Mouse (Mus musculus): ENCODE data around the gene Mbtps1.

Mbtps1 gene

DNA sequence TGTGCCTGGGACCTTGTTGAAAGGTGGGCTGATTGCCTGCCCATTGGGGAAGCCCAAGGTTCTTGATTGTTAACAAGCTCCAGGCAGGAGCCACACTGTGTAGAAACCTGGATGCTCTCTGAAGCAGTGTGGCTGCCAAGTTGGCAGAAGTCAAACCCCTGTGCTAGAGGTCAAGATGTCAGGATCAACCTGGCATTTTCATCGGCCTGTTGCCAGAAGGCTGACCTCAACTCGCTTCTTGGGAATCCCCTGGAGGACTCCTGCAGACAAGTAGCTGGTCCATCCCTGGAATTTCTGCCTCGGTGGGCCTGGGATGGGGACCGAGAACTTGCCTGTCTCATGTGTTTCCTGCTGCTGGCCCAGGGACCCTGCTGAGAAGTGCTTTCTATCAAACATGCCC, 56.4 kb downstream of the Mbtps1 start:
- no peak for DNase-seq (ENCODE audit: low read depth, low spot score)

DNA sequence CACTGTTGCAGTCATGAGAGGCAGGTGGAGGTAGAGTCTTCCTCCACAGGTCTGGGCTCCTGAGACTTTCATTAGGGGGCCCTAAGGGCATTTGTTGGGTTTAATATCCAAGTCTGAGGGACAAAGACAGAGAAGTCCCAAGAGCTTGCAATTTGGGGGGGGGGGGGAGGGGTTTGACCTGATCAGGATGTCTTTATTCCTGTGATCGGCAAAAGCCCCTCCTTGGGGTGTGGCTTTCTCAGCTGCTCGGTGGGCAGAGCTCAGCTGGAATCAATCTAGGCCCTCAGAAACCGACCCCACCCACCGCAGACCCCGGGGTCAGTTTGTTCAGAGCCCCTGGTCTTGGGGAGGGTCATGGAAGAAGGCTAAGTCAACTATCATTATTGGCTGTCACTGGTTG, 56.9 kb downstream of the Mbtps1 start, which contains the start of gene Slc38a8:
Slc38a8 (minus strand) TSS at position 101 of the 400 bp plus-strand sequence.
- no peak for DNase-seq (ENCODE audit: low read depth, low spot score)

DNA sequence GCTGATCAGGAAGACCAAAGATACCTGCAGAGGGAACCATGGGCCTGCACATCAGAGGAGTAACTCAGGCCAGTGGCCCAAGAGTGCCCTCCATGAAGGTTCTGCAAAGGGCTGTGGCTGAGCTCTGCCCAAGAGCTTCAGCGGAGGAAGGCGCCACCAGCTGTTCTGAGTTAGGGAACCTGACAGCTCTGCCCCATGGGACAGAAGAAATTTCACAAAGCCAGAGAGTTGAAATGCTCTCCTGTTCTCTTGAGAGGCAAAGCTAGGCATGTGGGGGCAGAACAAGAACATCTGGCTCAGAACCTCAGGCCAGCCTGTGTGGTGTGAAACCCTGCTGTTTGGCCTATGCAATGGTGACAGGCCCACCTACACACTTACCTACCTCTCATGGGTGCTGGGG, 58.7 kb downstream of the Mbtps1 start:
- no peak for DNase-seq (ENCODE audit: low read depth, low spot score)

DNA sequence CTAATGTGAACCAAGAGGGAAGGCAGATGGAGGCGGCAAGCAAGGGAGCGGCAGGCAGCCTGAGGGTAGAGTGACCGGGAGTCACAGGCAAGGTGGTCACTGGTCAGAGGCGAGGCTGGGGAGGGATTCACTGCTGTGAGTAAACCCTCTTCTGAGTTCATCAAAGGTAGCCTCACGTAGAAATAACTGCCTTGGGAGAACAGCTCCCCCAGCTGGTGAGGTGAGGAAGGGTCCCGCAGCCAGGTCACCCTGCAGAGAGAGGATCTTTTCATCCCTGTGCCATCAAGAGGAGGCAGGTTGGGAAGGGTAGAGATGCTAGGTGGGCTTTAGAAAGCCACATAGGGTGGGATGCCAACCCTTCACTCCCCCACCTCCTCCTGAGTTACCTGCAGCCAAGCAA, 61.7 kb downstream of the Mbtps1 start:
- no peak for DNase-seq (ENCODE audit: low read depth, low spot score)

DNA sequence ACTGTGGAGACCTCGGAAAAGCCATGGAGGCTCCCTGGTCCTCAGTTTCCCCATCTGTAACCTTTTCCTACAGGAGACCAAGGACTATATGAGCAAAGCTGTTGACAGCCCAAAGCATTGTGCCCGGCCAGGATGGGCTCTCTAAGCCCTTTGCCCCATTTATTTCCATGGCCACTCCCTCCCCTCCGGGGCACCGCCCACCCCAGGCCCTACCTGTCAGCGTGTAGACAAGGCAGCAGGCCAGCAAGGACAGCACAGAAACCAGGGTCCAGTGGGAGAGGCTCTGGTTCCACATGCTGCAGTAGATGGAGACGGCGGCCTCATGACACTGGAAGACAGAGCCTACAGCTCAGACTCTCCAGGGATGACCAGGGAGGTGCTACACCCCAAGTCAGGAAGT, 71.4 kb downstream of the Mbtps1 start:
- DNase-seq (ENCODE audit: low read depth, low spot score), result no peak

DNA sequence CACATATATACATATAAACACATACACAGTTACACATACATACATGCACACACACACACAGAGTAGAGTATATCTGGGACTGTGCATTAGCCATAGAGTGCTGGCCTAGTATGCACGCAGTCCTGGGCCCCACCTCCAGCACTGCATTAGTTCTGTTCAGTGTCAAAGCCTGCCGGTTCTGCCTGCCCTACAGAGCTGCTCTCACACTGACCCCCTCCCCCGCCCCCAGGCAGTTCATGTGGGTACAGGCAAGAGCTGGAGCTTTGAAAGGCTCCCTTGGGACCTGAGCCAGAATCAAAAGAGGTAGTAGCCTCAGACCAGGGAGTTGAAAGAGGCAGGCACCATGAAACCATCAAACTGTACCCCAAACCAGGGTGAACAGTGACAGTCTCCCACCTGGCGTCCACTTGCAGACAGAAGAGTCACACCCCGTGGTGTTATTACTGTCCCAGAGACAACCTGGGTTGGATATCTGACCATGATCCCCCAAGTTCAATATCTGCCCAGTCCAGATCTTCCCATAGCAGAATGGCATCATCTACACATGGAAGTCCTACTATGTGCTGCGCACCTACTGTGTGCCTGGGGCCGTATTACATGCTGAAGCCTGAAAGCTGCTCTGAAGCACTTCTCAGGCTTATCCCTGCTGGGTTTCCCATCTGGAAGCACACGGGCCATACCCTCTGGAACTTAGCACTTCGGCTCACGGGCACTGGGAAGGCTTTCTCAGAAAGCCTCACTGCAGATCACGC, 74.2 kb downstream of the Mbtps1 start:
- DNase-seq (ENCODE audit: low read depth, low spot score), result no peak

DNA sequence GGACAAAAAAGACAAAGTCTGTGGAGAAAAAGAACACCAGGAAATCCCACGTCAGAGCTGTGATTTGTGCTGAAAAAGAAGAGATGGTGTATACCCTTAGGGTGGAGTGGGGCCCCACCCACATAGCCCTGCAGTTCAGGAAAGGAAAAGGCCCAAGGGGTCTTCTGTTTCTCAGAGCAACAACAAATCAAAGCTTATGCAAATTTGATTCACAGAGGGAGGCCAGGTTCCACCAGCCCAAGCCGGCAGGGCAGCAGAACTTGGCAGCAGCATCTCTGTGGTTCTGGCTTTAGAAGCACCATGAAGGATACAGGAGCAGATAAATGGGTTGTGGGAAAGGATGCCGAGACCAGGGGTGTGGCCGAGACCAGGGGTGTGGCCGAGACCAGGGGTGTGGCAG, 79.9 kb downstream of the Mbtps1 start:
- DNase-seq (ENCODE audit: low read depth, low spot score), result no peak

DNA sequence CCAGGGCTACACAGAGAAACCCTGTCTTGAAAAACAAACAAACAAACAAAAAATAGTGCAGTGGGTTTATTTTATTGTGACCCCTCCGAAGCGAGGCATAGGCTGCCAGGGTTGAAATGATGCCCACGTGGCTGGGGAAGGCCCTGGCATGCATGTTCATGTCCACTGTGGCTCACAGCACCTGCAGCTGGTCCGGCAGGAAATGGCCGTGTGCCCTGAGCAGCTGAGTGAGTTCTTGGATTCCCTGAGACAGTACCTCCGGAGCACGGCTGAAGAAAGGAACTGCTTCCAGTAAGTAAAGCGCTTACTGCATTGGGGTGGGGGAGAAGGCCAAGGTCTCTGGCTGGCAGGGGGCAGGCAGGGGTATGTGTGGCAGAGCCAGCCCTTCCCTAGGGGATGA, 90.4 kb downstream of the Mbtps1 start:
- no peak for DNase-seq (ENCODE audit: low read depth, low spot score)

DNA sequence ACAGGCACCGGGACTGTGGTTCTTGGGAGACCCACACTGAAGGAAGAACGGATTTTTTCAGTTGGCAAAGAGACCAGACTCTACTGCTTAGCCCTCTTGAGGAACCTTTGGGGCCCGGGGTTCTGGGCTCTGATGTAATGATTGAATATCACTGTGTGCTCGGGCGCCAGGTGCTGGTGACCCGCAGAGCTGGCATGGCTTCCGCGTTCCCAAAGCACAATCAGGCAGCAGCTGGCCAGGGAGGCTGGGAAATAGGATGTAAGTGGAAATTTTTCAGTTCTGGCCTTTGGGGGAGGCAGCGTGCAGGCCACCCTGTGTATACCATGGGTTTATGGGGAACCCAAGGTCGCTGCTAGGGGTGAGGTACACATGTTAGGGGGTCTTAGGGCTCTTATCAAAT, 91.7 kb downstream of the Mbtps1 start:
- DNase-seq (ENCODE audit: low read depth, low spot score), result no peak

DNA sequence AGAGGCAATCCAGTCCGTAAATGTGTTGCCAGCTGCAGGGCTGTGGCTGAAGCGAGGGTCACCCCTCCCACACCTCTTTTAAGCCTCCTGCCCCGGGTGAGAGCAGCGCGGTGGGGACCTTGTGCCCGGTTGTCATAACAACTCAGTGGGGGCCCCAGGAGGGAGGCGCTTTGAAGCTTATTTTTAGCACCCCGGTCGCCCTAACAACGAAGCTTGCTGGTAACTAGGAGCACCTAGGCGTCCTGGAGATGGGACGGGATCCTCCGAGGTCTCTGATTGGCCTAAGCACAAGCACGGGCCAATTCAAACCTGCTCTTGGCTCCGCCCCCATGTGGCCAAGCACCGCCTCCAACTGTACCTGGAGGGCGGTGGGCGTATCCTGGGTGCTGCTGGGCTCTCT, 92.4 kb downstream of the Mbtps1 start:
- DNase-seq (ENCODE audit: low read depth, low spot score), result no peak

DNA sequence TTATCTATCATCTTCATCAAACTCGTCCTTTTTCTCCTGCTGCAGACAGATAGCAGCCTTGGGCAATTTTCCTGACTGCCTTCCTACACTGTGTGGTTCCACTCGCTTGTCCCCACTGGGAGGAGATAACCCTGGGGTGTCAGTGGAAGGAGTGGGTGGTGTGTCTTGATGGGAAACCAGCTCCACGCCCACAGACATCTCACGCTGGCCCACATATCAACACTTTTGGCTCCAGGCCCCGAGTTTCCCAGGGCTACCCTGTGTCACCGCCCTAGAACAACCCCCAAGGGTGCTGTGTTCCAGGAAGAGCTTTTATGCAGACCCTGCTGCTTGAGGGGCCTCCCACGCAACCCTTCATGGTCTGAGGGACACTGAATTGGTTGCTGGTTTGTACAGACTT, 94.8 kb downstream of the Mbtps1 start:
- DNase-seq (ENCODE audit: low read depth, low spot score), result no peak

DNA sequence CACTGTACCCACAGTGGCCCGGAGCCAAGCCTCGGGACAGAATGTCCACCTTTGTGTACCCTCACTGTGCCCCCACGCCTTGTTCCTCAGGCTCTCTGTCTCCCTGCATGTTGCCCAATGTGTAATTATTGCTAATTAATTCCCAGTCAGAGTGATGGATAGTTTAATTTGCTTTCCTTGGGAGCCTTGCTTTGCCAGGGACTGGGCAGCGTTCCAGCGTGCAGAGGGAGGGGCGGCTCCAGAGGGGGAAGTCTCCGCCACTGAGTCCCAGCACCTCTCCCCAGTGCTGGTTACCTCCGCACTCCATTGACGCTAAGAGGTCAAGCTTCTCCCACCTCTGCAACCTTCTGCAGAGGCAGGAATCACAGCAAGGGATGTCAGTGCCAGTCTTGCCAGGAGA, 97.2 kb downstream of the Mbtps1 start:
- no peak for DNase-seq (ENCODE audit: low read depth, low spot score)

DNA sequence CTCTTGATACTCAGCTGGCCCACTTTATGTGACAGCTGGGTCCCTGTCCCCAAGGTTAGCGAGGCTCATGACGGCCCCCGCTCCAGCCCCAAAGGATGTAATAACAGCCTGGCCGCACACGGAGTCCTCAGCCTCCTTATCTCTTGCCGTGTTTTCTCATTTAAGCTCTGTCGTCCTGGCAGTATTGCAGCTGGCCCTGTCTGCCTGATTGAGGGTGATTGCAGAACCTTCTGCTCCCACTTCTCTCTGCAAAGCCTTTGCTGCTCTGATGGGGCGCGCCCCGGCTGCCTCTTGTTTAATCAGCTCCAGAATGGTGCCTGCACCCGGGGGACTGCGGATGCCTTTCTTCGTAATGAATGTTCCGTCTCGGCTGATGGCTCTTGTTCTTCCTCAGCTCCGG, 98.8 kb downstream of the Mbtps1 start:
- DNase-seq (ENCODE audit: low read depth, low spot score), result no peak
